Mouse (Mus musculus): ENCODE measurements around the gene Rapgefl1. TPM values are rescaled to one million over a fixed set of nuclear protein-coding genes. Genes with fewer than 3 reads are reported as not detected.

The Rapgefl1 gene
- polyA plus RNA-seq, 1 experiment from 2014 or later, result 1.6 TPM

DNA sequence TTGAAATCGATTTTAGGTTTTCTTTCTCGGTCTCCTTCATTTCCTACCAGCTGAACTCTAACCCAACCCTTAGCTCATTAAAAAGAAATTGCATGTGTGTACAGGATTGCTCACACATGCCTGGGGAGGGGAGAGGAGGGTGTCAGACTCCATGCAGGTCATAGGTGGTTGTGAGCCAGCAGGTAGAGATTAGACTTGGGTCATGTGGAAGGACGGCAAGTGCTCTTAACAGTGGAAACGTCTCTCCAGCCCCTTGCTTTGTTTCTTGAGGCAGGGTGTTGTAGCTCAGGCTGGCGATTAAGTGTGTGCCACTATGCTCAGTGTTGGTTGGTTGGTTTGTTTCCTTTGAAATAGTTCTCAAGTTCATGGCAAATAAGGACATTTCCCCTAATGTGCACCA lies 34.2 kb downstream of the Rapgefl1 start:
- 75% methylated on average over 5 of the region's 5 CpGs for WGBS
- Histone ChIP-seq H3K4me1 (peaks cover 7% of the 10 kb centered on the region; the same call in 1 of the 2 replicates), H3K36me3 (replicated peaks) (peaks cover 41% of the 10 kb centered on the region), H3K27ac (no peak overlapping the region), H3K4me2 (no peak overlapping the region), H3K9ac (no peak overlapping the region), H3K4me3 (replicated peaks) (no peak overlapping the region), H3K9me3 (no peaks in the 10 kb centered on the region), H3K27me3 (no peaks in the 10 kb centered on the region)
- ATAC-seq (ENCODE audit: low FRiP score), result no peak

DNA sequence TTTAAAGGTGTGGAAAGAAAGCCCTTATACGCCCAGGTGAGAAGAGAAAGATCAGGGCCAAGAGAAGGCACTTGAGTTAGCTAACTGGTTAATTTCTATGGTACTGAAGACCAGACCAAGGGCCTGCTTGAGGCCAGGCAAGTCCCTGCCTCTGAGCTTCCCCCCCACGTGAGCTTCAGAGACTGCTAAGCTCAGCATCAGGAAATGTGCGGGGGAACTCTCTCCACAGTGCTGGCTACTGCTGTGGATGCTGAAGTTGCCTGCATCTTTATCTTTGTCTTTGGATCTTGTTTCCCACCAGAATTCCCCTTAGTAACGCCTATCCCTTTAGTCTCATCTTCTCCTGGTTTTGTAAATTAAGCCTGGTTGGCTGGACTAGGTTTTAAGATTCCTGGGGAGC lies 34.8 kb downstream of the Rapgefl1 start:
- 68% methylated on average over 4 of the region's 4 CpGs for WGBS
- no peak overlapping the region for H3K4me3 ChIP-seq (replicated peaks)
- no peak overlapping the region for H3K27ac ChIP-seq
- H3K36me3 ChIP-seq (replicated peaks), result peaks cover 41% of the 10 kb centered on the region
- H3K4me2 ChIP-seq, result no peak overlapping the region
- no peaks in the 10 kb centered on the region for H3K27me3 ChIP-seq
- no peak overlapping the region for H3K9ac ChIP-seq
- ATAC-seq (ENCODE audit: low FRiP score), result no peak
- no peaks in the 10 kb centered on the region for H3K9me3 ChIP-seq
- peaks cover 7% of the 10 kb centered on the region; the same call in 1 of the 2 replicates for H3K4me1 ChIP-seq

DNA sequence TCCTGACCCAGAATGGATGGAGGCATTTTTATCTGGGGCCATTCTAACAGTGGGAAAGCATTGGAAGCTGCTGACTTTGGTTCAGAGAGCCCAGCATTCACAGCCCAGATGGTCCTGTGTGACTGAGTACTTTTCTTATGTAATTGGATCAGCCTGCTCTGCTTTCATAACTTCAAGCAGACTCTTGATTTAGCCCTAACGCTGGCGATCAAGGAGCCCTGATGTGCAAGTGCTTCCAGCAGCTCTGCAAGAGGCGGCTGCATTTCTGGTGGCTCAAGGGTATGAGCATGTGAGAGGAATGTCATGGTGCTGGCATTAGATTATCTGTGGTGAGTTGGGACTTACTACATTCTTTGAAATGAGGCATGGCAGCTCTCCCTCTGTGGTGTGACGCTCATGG lies 35.5 kb downstream of the Rapgefl1 start:
- H3K4me1 ChIP-seq, result peaks cover 7% of the 10 kb centered on the region; the same call in 1 of the 2 replicates
- no peak overlapping the region for H3K4me2 ChIP-seq
- no peaks in the 10 kb centered on the region for H3K27me3 ChIP-seq
- no peak for ATAC-seq (ENCODE audit: low FRiP score)
- WGBS, result 69% methylated on average over 4 of the region's 4 CpGs
- H3K4me3 ChIP-seq (replicated peaks), result no peak overlapping the region
- peaks cover 36% of the 10 kb centered on the region for H3K36me3 ChIP-seq (replicated peaks)
- H3K27ac ChIP-seq, result no peak overlapping the region
- H3K9me3 ChIP-seq, result no peaks in the 10 kb centered on the region
- no peak overlapping the region for H3K9ac ChIP-seq

DNA sequence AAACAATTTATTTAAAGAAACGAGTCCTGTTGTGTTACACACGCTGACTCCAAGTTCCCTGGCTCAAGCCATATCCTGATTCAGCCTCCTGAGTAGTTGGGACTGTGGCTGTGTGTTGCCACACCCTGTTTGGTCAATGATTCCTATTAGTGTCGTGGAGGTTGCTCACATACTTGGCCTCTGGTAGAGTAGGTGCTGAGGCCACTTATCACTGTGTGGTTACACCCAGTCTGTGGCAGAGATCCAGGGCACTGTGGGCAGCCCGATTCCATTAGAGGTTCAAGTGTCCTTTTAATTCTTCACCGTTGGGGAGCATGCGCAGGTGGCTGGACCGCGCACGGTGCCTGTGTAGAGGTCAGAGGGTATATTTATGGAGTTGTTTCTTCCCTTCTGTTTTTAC lies 37.3 kb downstream of the Rapgefl1 start:
- Histone ChIP-seq H3K9ac (no peak overlapping the region), H3K36me3 (replicated peaks) (peaks cover 22% of the 10 kb centered on the region; the same call in 1 of the 2 replicates), H3K4me1 (peaks cover 2% of the 10 kb centered on the region; the same call in 1 of the 2 replicates), H3K4me3 (replicated peaks) (no peak overlapping the region), H3K9me3 (no peaks in the 10 kb centered on the region), H3K4me2 (no peak overlapping the region), H3K27me3 (no peaks in the 10 kb centered on the region), H3K27ac (no peak overlapping the region)
- 96% methylated on average over 9 of the region's 9 CpGs for WGBS
- ATAC-seq (ENCODE audit: low FRiP score), result no peak

DNA sequence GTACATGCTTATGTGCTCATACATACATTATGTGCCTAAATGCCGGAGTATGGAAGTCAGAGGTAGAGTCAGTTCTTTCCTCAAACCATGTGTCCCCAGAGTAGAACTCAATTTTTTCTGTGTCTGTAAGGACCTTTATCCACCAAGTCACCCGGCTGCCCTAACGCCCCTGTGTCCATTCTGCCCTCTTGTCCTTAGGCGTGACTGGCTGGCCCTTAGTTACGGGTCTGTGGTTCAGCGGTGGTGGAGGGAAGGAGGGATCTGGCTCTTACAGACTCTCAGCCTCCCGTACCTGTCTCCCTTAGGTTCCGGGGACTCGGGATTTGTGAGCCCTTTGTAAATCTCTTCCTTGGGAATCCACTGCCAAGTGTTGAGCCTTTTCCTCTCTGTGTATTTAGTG lies 40.4 kb downstream of the Rapgefl1 start:
- H3K36me3 ChIP-seq (replicated peaks), result peaks cover 14% of the 10 kb centered on the region
- no peak for ATAC-seq (ENCODE audit: low FRiP score)

DNA sequence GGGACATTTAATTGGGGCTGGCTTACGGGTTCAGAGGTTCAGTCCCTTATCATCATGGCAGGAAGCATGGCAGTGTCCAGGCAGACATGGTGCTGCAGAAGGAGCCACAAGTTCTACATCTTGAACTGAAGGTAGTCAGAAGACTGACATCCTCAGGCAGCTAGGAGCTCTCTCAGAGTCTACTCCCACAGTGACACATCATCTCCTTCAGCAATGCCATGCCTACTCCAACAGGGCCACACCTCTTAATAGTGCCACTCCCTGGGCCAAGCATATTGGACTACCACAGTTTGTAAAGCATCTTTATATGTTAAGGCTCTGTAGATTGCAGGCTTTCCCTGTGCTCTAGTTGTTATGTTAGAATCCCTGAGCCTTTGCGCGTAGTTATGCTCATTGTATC lies 51.1 kb downstream of the Rapgefl1 start:
- no peak overlapping the region for H3K4me2 ChIP-seq
- WGBS, result 97% methylated on average over 3 of the region's 3 CpGs
- H3K27ac ChIP-seq, result no peak overlapping the region
- no peaks in the 10 kb centered on the region for H3K9me3 ChIP-seq
- H3K4me1 ChIP-seq, result peaks cover 7% of the 10 kb centered on the region; the same call in 1 of the 2 replicates
- H3K27me3 ChIP-seq, result no peaks in the 10 kb centered on the region
- no peak for ATAC-seq (ENCODE audit: low FRiP score)
- H3K36me3 ChIP-seq (replicated peaks), result peaks cover 69% of the 10 kb centered on the region
- no peak overlapping the region for H3K9ac ChIP-seq
- H3K4me3 ChIP-seq (replicated peaks), result no peak overlapping the region

More for the DNA sequence above, 40.4 kb downstream of the Rapgefl1 start:
- Histone ChIP-seq H3K9me3 (no peaks in the 10 kb centered on the region), H3K4me2 (no peak overlapping the region), H3K9ac (no peak overlapping the region), H3K4me1 (no peaks in the 10 kb centered on the region; the same call in 1 of the 2 replicates), H3K27ac (no peak overlapping the region), H3K27me3 (no peaks in the 10 kb centered on the region), H3K4me3 (replicated peaks) (no peak overlapping the region)
- 72% methylated on average over 9 of the region's 9 CpGs for WGBS

DNA sequence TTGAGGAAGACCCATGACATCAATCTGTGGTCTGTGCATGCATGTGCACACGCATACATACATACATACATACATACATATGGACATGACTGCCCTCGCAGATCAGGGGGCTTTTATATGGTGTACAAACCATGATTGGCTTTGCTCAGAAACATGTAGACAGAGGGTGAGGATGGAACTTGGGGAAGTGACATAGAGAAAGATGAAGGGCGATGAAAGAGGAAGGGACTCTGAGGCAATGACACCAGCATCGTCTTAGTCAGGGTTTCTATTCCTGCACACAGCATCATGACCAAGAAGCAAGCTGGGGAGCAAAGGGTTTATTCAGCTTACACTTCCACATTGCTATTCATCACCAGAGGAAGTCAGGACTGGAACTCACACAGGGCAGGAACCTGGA lies 52.5 kb downstream of the Rapgefl1 start:
- Histone ChIP-seq H3K4me1 (peaks cover 7% of the 10 kb centered on the region; the same call in 1 of the 2 replicates), H3K27me3 (no peaks in the 10 kb centered on the region), H3K4me2 (no peak overlapping the region), H3K9me3 (no peaks in the 10 kb centered on the region), H3K9ac (no peak overlapping the region), H3K36me3 (replicated peaks) (peaks cover 83% of the 10 kb centered on the region), H3K4me3 (replicated peaks) (no peak overlapping the region), H3K27ac (no peak overlapping the region)
- ATAC-seq (ENCODE audit: low FRiP score), result no peak
- 96% methylated on average over 4 of the region's 4 CpGs for WGBS

DNA sequence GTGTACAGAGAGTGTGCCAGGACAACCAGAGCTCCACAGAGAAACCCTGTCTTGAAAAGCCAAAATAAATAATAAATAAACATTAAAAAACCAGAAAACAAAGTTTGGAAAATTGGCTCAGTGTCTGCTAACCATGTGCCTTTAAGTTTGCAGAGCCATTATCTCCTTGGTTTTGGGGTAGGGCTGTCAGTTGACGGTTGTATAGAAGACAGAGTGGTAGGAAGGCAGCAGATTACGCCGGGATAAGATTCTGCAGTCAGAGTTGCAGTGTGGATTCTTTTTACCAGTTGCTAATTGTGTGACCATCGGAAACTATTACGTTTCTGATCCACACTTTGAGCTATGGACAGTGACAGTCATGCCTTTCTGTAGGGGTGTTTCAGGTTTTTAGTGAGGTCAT lies 53.4 kb downstream of the Rapgefl1 start:
- 95% methylated on average over 5 of the region's 5 CpGs for WGBS
- no peak overlapping the region for H3K9ac ChIP-seq
- H3K4me2 ChIP-seq, result no peak overlapping the region
- H3K9me3 ChIP-seq, result no peaks in the 10 kb centered on the region
- no peaks in the 10 kb centered on the region for H3K27me3 ChIP-seq
- H3K4me3 ChIP-seq (replicated peaks), result no peak overlapping the region
- H3K36me3 ChIP-seq (replicated peaks), result peaks cover 89% of the 10 kb centered on the region
- ATAC-seq (ENCODE audit: low FRiP score), result no peak
- H3K27ac ChIP-seq, result no peak overlapping the region
- peaks cover 7% of the 10 kb centered on the region; the same call in 1 of the 2 replicates for H3K4me1 ChIP-seq

DNA sequence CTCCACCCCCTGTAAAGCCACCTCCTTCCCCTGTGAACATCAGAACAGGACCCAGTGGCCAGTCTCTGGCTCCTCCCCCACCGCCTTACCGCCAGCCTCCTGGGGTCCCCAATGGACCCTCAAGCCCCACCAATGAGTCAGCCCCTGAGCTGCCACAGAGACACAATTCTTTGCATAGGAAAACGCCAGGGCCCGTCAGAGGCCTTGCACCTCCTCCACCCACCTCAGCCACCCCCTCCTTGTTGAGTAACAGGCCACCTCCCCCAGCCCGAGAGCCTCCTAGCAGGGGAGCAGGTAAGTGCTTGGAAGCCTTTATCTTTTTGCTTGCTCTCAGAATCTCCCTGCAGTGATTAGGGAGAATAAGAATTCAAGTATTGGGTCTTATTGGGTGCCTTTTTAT lies 55.8 kb downstream of the Rapgefl1 start:
- H3K4me1 ChIP-seq, result peaks cover 7% of the 10 kb centered on the region; the same call in 1 of the 2 replicates
- no peak overlapping the region for H3K4me3 ChIP-seq (replicated peaks)
- H3K36me3 ChIP-seq (replicated peaks), result peaks cover 90% of the 10 kb centered on the region
- no peak for ATAC-seq (ENCODE audit: low FRiP score)
- 34% methylated on average over 5 of the region's 5 CpGs for WGBS
- no peaks in the 10 kb centered on the region for H3K9me3 ChIP-seq
- H3K4me2 ChIP-seq, result no peak overlapping the region
- no peak overlapping the region for H3K9ac ChIP-seq
- no peaks in the 10 kb centered on the region for H3K27me3 ChIP-seq
- no peak overlapping the region for H3K27ac ChIP-seq

DNA sequence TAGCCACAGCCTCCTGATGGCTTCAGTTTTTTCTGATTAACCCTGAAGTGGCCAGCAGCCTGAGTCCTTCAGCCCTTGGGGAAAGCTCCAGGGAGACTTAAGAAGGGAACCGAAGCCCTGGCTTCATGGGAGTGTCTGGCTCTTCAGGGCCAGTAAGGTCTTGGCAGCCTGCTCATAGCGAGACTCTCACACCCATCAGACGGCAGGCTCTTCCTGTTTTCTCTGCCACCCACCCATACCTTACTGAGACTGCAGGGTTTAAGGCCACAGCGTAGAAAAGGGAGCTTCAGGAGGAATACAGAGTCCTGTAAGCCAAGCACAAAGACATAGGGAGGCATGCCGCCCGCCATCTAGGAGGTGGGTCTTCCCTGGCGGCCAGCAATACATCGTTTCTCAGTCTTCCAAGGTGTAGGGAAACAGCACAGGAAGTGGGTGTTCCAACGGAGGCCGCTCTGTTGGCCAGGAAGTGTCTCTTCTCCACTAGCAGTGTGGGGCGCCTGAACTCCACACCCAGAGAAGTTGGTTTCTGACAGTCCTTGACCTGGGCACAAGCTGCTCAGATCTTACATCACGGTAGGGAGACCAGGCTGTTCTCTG lies 64.0 kb downstream of the Rapgefl1 start:
- no peak for ATAC-seq (ENCODE audit: low FRiP score)
- 87% methylated on average over 12 of the region's 12 CpGs for WGBS
- H3K36me3 ChIP-seq (replicated peaks), result peaks cover 59% of the 10 kb centered on the region
- no peaks in the 10 kb centered on the region for H3K27me3 ChIP-seq
- H3K27ac ChIP-seq, result no peak overlapping the region
- H3K9ac ChIP-seq, result no peak overlapping the region
- H3K4me1 ChIP-seq, result peaks cover 16% of the 10 kb centered on the region
- no peak overlapping the region for H3K4me2 ChIP-seq
- no peaks in the 10 kb centered on the region for H3K9me3 ChIP-seq
- no peak overlapping the region for H3K4me3 ChIP-seq (replicated peaks)

DNA sequence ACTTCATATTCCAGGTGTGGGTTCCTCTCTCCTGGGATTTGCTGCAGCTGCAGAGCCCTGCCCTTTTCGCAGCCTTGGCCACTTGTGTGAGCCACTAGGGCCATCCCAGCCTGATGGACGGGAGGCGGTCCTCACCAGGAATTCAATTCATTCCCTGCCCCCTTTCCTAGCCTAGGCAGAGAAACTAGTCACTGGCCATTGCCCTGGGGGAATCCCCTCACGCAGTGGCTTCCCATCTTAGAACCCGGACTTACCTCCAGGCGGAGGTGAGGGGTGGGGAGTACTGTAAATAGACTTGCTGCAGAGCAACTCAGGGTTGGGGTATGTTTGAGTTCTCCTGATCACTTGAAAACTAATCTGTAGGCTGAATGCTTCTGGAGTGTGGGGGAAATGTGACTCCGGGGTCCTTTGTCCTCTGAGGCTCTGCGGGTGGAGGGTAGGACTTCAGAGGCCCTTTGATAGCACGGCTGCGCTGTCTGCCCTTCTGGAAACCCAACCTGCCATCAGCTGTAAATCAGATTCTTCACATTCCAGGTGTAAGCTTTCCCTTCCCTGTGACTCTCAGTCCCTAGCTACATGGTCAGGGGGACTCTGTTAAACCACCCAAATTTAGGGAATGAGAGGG lies 66.1 kb downstream of the Rapgefl1 start:
- no peak overlapping the region for H3K4me3 ChIP-seq (replicated peaks)
- no peak for ATAC-seq (ENCODE audit: low FRiP score)
- no peaks in the 10 kb centered on the region for H3K9me3 ChIP-seq
- H3K27ac ChIP-seq, result 0 out of 2 replicates have a peak overlapping the region, but pooled peaks have one; percentile 19
- H3K27me3 ChIP-seq, result no peaks in the 10 kb centered on the region
- H3K9ac ChIP-seq, result no peak overlapping the region; the same call in 1 of the 2 replicates
- WGBS, result 6% methylated on average over 10 of the region's 10 CpGs
- H3K4me2 ChIP-seq, result no peak overlapping the region
- H3K4me1 ChIP-seq, result peaks cover 16% of the 10 kb centered on the region
- peaks cover 38% of the 10 kb centered on the region for H3K36me3 ChIP-seq (replicated peaks)

Data from forebrain, embryonic 12.5 days (tissue).